Mouse (Mus musculus) testis, adult 2 months (tissue): ENCODE results near the gene Vac14.

Source experiments
- CTCF ChIP-seq: fragments of 200-500 bp; IDR thresholded peaks from 2 replicates; pipeline ENCODE4 v1.5.1; 2012; ENCODE audit warnings: low read depth, mild to moderate bottlenecking, inconsistent platforms, low read length, moderate library complexity; ENCODE audit not compliant: control insufficient read depth, insufficient read depth, insufficient replicate concordance
- POLR2A ChIP-seq: fragments of 200-500 bp; IDR thresholded peaks from 2 replicates; pipeline ENCODE4 v1.6.1; 2012; ENCODE audit warnings: low read depth, mild to moderate bottlenecking, inconsistent platforms, low read length, moderate library complexity; ENCODE audit not compliant: control insufficient read depth

DNA sequence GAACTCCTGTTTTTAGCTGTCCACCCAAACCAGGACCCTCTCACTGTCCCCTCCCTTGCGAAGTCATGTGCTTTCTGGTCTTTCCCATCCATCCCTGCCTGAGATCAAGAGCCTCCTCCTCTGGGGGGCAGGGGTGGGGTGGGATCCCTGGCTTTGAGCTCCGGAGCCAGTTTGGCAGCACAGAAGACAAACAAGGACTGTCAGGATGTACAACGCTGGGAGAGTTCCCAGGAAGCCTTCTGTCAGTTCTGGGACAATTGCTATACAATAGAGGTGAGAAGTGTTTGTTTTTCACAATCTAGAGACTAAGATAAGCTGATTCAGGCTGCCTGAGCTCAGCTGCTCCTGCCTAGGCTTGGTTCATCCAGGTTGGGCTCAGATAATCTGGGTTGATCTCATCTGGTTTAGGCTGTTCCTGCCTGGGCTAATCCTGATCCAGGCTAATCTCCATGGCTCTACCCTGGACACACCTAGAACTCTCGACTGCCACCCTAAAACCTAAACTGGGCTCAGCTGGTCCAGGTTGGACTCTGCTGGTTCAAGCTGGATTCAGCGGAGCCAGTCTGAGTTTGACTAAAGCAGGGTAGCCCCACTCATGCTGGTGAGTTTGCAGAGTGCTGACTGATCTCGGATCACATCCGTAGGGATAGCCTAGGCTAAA lies 142.0 kb downstream of the Vac14 start:
- TF ChIP-seq CTCF (no peak), POLR2A (no peak)
